Mouse (Mus musculus) bone marrow macrophage, adult 2 months (primary cell): Measurements from ENCODE around the gene Smg9.

ENCODE experiments used
- CTCF ChIP-seq: IDR thresholded peaks from 2 replicates; pipeline ENCODE4 v1.5.1; 2012; ENCODE audit warnings: low read depth, mild to moderate bottlenecking, low read length, moderate library complexity
- POLR2A ChIP-seq: IDR thresholded peaks from 2 replicates; pipeline ENCODE4 v1.6.1; 2012; ENCODE audit warnings: mild to moderate bottlenecking, low read depth, low read length, borderline replicate concordance

GRCm38 (mm10) chr7:24357899-24358298 is 41.5 kb upstream of the Smg9 start:
- TF ChIP-seq CTCF, result 0 out of 2 replicates have a peak, but pooled peaks have one; percentile 50
- TF ChIP-seq POLR2A, result no peak
